Mouse (Mus musculus): ENCODE data around the gene Sh3gl1.

DNA sequence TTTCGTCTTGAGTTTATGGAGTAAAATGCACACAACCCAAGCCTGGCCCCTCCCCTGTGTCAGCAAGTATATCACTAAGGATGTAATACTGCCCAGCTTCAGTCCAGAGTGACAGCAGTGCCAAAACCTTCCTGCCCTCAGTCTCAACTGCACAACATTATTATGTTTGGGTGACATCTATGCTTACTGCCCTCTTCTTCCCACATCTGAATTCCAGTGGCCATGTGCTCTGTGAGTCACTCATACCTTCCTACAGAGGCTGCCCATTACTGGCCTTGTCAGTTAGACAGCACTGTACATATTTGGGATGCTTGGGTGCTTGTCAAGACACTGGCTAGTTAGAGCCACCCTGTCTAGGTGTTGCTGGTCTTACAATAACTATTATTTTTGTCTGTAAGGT is 10.1 kb downstream of the Sh3gl1 start:
- TF ChIP-seq POLR2A (IDR thresholded peaks at IDR 0.05; ENCODE audit: low read depth, low read length) = no peak
- TF ChIP-seq CTCF (IDR thresholded peaks at IDR 0.05; ENCODE audit: extremely low read depth, insufficient read length, insufficient replicate concordance, low read depth, low read length) = no peak

All from small intestine, adult 2 months (tissue).